Comparison of ENCODE assay signal across 12 mouse cellular contexts in genomic region chr8:8826801-8827200, GRCm38 (mm10).
DNase-seq lines count a peak whose midpoint lies in the region; ATAC-seq and TF ChIP-seq lines count a peak whose summit lies in the region.
"Had no signal": no experiment of that assay in that cellular context is flagged by ENCODE, and none has a peak within 500 bp of the region (broad histone marks: within the 10 kb centered on the region; RNA-seq: fewer than 3 reads in every experiment).

No protein-coding gene starts in this region.

- H3K27ac ChIP-seq in stomach, postnatal 0 days (replicated peaks): no peak overlapping the region
- H3K27ac ChIP-seq: kidney, embryonic 15.5 days; limb, embryonic 15.5 days; neural tube, embryonic 12.5 days had no signal

- H3K9ac ChIP-seq in stomach, postnatal 0 days (ENCODE audit: low read length): no peak overlapping the region
- H3K9ac ChIP-seq: kidney, embryonic 15.5 days; limb, embryonic 15.5 days; neural tube, embryonic 12.5 days had no signal

- H3K27me3 ChIP-seq in stomach, postnatal 0 days (ENCODE audit: control insufficient read depth, insufficient read depth, low read length): no peaks in the 10 kb centered on the region
- H3K27me3 ChIP-seq: kidney, embryonic 15.5 days; limb, embryonic 15.5 days; neural tube, embryonic 12.5 days had no signal

- TF ChIP-seq POLR2A in lung, adult 2 months (IDR thresholded peaks at IDR 0.05; ENCODE audit: borderline replicate concordance, extremely low read depth, low read depth, low read length): no peak

- H3K4me1 ChIP-seq in lung, adult 2 months (ENCODE audit: control insufficient read depth, insufficient read depth, low read length): peaks cover 8% of the 10 kb centered on the region
- H3K4me1 ChIP-seq in stomach, postnatal 0 days (replicated peaks; ENCODE audit: control insufficient read depth, insufficient read depth): no peaks in the 10 kb centered on the region
- H3K4me1 ChIP-seq: neural tube, embryonic 12.5 days had no signal

- peak; percentile 28 for DNase-seq in adrenal gland, postnatal 10 days
- DNase-seq in adrenal gland, postnatal 25 days: no peak
- peak; percentile 24 to 58 for DNase-seq in lung, adult 18-20 months
- DNase-seq in lung, adult 2 months: no peak
- DNase-seq in heart, postnatal 10 days: peak; percentile 55
- peak; percentile 51 to 55 for DNase-seq in lung, postnatal 4 days
- no peak for DNase-seq in stomach, postnatal 0 days (ENCODE audit: low spot score)
- DNase-seq: right cerebral cortex, adult 18-20 months had no signal

- no peaks in the 10 kb centered on the region for H3K36me3 ChIP-seq in stomach, postnatal 0 days (ENCODE audit: control insufficient read depth, insufficient read depth, low read length)
- H3K36me3 ChIP-seq: kidney, embryonic 15.5 days; limb, embryonic 15.5 days; neural tube, embryonic 12.5 days had no signal

- 48% methylated on average over 9 of the region's 9 CpGs for WGBS in lung, adult 2 months
- 44% methylated on average over 9 of the region's 9 CpGs for WGBS in stomach, postnatal 0 days

- H3K4me2 ChIP-seq in stomach, postnatal 0 days (replicated peaks; ENCODE audit: low read depth): no peak overlapping the region
- H3K4me2 ChIP-seq: kidney, embryonic 15.5 days; limb, embryonic 15.5 days; neural tube, embryonic 12.5 days had no signal

- no peak for TF ChIP-seq EP300 in stomach, postnatal 0 days (optimal IDR thresholded peaks at IDR 0.05)

- no peak overlapping the region for H3K4me3 ChIP-seq in lung, adult 2 months (replicated peaks; ENCODE audit: extremely low read depth, low read depth, low read length)
- no peak overlapping the region for H3K4me3 ChIP-seq in stomach, postnatal 0 days (ENCODE audit: low read depth, low read length)
- H3K4me3 ChIP-seq: kidney, embryonic 15.5 days; limb, embryonic 15.5 days; neural tube, embryonic 12.5 days had no signal

- ATAC-seq in activated CD4-positive, CD25-positive, alpha-beta regulatory T cell, adult 4 months: no peak
- ATAC-seq in stomach, postnatal 0 days (ENCODE audit: low FRiP score, low TSS enrichment): no peak

- H3K9me3 ChIP-seq in stomach, postnatal 0 days (ENCODE audit: control insufficient read depth, low read length): no peaks in the 10 kb centered on the region
- H3K9me3 ChIP-seq: kidney, embryonic 15.5 days; limb, embryonic 15.5 days; neural tube, embryonic 12.5 days had no signal

- TF ChIP-seq CTCF in lung, adult 2 months (IDR thresholded peaks at IDR 0.05; ENCODE audit: insufficient read depth, low read length): no peak
- TF ChIP-seq CTCF in stomach, postnatal 0 days (IDR thresholded peaks at IDR 0.05; ENCODE audit: low read depth): no peak

- intact Hi-C loops in heart, postnatal 10 days (cut with DNase I): loop anchor here (5.0 kb wide), 1 partner anchor 94 kb away; no protein-coding TSS in a partner anchor

Comparison
In these comparisons a context has a peak if more than half of its experiments do, and no peak if none do; other contexts are left out.
1. DNase-seq: peak in adrenal gland, postnatal 10 days (single experiment), lung, adult 18-20 months (2 of 2), heart, postnatal 10 days (2 of 2) and lung, postnatal 4 days (2 of 2); none in adrenal gland, postnatal 25 days (single experiment), lung, adult 2 months (single experiment) and stomach, postnatal 0 days (single experiment).